Mouse (Mus musculus) adrenal gland, adult 2 months (tissue): ENCODE results near the gene Scarb1. TPM values are rescaled to one million over a fixed set of nuclear protein-coding genes. Genes with fewer than 3 reads are reported as not detected.
"Not testable (repeated sequence)": the region's sequence is repeated elsewhere in the genome, so short reads cannot be mapped to it uniquely, and the experiment has no call there.

Experiments used
- DNase-seq: peaks from one replicate; pipeline ENCODE4 v3.0.0; 2021
- long read RNA-seq: library from polyadenylated mRNA; stranded (forward); transcript quantifications from one replicate; pipeline ENCODE4 v2.0.0, GENCODE M21; 2021
- polyA plus RNA-seq: library from polyadenylated mRNA; depleted of rRNA; stranded (reverse); fragments of >200 nt; gene quantifications from 2 replicates; pipeline ENCODE4 v1.2.3, GENCODE M21; 2012; rRNA removed
- total RNA-seq, 2 experiments: library from RNA; stranded (reverse); gene quantifications; 2 replicates each; pipeline ENCODE4 v1.2.3; 2021

Scarb1 gene
- total RNA-seq = 1,000 to 10,000 TPM; 2,436 to 2,553 TPM
- 2,348 and 2,822 TPM in 2 replicates for polyA plus RNA-seq
- long read RNA-seq, transcript Scarb1-202 (12 exons, 2,367 nt) = minor isoform, 48 of 1,539 reads
- long read RNA-seq, transcript Scarb1-204 (3 exons, 469 nt) = minor isoform, 19 of 1,539 reads
- long read RNA-seq, transcript Scarb1-201 (13 exons, 2,521 nt) = major isoform, 1,268 of 1,539 reads
- long read RNA-seq, partial matches to known transcripts = 128 of 1,539 reads
- long read RNA-seq, other reads (novel, unspliced or antisense) = 75 of 1,539 reads

DNA sequence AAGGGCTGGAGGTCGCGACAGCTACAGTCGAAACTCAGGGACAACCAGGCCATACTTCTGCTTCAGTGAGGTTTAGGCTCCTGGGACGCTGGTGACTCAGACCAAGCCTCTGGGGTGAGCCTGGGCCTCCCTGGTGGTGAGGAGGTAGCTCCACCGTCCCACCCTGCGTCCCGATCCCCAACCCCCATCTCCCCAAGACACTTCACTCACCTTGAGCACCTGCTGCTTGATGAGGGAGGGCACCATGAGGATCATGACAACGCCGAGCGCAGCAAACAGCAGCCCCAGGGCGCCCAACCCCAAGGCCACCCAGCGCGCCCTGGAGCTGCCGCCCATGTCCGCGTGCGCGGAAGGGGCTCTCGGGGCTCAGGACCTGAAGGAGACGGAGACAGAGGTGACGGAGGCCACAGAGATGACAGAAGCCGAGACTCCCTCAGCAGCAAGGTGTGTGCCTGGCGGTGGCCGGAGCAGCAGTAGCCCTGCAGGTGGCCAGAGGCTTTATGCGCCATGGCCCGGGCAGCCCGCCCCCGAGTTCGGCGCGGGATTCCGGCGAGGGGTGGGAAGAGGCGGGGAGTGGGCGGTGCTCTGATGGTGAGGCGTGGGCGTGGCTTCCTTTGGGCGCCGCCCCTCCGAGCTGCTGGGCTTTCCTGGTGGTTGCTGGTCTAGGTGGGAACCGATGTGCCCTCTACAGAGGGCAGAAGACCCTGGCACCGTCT, at the start of gene Scarb1:
Scarb1 (minus strand) TSS at position 548 of the 716 bp plus-strand sequence.
- peak; percentile 96 for DNase-seq

DNA sequence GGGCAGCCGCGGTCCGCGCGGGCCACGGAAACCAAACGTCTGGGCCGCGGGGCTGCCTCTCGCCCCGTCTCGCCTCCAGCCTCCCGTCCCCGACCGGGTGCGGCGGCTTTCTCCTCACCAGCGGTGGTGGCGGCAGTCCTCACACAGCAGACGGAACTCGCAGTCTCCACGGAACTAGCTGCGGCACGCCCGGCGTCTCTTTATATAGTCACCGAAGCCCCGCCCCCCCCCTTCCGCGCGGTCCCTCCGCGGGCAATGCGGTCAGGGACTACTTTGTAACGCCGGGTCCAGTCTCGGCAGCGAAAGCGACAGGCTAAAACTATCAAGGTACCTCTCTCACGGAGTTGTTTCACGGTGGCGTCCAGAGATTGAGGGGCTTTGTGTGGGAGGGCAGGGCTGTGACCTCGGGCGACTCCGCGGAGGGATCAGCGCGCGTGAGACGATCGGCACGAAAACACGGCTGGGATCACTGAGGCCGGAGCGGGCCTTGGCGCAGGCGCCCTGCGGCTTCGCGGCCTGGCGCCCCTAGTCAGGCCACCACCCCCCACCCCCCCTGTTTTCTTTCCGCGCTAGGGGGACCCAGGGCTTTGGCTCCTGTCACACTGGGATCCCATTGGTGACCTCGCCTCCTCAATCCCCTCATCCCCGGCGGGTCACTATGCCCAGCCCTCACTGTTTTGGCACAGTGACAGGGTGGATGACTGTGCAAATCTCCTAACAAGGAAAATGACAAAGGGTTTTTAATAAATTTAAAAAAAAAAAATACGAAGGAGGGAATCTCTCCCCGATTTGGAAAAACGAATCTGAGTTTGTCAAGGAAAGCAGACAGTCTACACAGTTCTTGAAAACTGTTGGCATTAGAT, 48.9 kb upstream of the Scarb1 start, which contains the start of gene Ubc:
Ubc (minus strand) TSS at position 624 of the 863 bp plus-strand sequence.
- DNase-seq = peak; percentile 95

DNA sequence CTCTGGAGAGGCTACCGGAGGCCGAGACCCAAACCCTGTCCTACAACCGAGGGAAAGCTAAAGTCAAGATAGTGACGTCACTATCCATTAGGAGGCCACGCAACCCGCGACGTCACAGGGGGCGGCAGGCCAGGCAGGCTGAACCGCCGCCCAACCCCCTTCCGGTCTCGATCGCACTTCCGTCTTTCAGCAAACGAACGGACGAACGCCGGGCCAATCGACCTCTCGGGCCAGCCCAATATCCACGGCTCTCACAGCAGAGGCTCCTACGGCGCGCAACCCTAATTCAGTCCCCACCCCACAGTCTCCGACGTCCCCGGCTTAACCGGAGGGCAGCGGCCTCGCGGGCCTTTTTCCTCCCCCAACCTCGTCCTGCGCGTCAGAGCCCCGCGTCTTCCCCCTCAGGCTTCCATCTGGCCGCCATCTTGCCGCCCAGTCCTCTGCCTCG, 48.3 kb upstream of the Scarb1 start, which contains the start of gene Gm10382:
Gm10382 (plus strand) TSS at position 192 of the 448 bp plus-strand sequence.
- peak; percentile 91 for DNase-seq

DNA sequence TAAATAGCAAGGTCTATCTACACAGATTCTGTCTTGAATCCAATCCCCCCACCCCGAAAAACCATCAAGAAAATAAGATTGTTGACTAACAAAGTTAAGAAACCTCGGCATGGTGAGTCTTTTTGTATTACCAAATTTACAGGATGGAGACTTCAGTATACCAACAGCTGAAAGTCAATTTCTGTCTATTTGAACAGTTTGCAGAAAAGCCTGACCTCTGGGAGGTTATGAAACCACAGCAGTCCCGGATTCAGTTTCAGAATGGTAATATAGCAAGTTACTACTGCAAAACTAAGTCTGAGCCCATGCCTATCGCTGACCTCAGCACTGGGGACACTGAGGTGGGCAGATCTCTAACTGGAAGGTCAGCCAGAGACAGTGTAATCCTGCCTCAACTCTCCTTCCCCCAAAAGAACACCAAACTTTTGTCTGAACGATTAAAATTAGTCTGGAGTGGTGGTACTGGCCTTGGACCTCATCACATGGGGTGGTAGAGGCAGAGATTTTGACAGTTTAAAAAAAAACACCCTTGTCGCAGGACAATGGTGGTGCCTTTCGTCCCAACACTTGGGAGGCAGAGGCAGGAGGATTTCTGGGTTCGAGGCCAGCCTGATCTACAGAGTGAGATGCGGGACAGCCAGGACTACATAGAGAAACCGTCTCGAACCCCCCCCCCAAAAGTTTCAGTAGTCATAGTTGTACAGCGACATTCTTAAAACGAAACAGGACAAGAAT, 47.6 kb upstream of the Scarb1 start:
- DNase-seq = no peak

DNA sequence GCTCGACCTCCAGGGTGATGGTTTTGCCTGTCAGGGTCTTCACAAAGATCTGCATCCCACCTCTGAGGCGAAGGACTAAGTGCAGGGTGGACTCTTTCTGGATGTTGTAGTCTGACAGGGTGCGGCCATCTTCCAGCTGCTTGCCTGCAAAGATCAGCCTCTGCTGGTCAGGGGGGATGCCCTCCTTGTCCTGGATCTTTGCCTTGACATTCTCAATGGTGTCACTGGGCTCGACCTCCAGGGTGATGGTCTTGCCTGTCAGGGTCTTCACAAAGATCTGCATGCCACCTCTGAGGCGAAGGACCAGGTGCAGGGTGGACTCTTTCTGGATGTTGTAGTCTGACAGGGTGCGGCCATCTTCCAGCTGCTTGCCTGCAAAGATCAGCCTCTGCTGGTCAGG, 46.4 kb upstream of the Scarb1 start:
- DNase-seq = not testable (repeated sequence)

DNA sequence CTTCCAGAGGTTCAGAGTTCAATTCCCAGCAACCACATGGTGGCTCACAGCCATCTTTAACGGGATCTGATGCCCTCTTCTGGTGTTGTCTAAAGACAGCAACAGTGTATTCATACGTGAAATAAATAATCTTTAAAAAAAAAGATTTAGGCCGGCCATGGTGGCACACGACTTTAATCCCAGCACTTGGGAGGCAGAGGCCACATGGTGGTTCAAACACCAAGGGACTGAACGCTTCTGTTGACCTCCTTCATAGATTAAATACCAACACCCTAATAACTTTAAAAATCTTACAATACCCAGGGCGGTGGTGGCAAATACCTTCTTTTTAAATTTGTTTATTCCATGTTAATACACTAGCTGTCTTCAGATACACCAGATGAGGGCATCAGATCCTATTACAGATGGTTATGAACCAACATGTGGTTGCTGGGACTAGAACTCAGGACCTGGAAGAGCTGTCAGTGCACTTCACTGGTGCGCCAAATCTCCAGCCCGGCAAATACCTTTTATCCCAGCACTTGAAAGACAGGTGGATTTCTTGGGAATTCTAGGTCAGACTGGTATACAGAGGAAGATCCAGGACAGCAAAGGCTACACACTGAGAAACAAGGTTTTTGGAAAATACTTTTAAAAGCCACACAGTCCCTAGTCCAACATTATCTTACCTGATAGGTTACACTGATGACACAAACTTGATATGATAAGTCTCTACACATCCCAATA, 44.5 kb upstream of the Scarb1 start:
- DNase-seq = no peak

DNA sequence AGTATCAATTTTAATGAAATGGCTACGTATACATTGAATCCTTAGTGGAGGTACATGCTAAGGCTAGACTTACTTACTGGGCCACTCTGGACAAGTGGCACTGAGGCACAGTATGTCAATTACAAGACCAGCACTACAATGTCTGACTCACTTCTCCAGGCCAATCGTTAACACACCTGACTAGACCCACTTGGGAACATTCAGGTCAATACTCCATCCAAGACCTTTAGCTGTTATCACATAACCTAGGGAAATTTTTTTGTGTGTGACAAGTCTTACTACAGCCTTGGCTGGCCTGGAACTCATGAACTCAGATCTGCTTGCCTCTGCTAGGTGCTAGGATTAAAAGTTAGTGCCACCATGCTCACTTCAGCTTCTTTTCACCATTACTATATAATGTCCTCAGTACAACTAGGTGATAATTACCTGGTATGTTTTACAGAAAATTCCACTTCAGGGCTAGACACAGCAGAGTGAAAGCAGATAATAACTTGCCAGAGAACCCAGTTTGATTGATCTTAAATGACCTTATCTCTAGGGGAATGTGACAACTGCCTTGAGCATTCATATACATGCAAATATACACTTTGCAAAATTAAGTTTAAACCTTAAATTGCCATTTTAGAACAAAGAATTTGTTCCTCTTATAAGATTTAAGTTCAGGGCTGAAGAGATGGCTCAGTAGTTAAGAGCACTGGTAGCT, 43.8 kb upstream of the Scarb1 start:
- DNase-seq = no peak

DNA sequence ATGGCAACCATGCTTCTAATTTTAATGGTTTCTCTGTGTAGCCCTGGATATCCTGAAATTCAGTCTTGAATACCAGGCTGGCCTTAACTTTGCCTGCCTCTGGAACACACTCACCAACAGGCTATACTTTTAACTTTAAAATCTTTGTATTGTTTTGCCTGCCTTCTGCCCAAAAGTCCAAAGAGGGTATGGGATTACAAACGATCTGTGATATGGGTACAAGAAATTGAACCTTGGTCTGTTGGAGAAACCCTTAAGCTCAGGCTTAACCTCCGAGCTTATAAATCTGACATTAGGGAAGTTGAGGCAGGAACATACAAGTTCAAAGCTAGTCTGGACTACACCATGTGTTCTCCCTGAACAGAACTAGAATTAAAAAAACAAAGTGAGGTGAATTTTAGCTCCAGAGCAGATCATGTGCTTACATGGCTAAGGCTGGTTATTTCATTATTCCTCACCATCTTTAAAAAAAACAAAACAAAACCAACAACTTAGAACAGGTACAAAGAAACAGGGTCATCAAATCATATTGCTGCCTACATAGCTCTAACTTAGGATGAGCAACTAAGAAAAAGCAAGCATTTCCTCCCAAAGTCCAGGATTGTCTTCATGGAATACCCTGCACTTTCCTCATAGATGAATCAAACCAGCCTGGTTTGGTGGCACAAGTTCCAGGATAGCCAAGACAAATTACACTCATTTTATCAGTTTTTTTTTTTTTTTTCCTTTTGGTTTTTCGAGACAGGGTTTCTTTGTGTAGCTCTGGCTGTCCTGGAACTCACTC, 42.9 kb upstream of the Scarb1 start:
- no peak for DNase-seq

DNA sequence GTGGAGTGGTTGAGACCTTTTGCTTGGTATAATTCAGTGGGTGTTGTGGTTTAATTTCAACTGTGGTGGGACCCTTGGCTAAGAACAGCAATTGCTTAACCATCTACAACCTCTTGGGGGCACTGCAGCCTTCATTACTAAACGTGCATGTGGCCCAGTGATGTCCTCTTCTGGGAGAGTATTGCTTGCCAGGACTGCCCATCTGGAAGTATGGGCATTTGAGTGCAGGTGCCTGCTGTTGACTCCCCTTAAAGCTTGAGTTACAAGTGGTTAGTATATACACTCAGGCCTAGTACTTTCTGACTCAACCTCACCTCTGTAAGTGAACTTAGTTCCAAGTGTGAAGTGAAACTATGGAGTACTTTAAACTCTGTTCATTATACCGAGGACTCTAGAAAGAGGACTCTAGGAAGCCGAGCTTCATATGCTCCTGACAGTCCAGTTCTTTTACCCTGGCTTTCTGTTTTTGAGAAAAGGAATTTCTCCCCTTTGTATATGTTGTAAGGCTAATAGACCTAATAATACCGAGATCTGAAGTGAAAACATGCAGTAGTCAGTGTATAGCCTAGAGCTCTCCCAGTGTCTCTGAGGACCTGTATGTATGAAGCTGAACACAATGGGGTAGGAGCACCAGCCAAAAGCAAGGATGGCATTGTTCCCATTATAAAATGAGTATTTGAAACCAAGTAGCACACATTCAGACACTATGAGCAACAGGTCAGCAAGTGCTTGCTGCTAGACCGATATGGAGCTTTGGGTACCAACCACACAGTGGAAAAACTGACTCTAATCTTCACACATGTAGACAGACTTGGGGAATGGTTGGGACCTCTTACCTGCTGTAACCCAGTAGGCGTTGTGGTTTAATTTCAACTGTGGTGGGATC, 42.0 kb upstream of the Scarb1 start:
- peak; percentile 76 for DNase-seq

DNA sequence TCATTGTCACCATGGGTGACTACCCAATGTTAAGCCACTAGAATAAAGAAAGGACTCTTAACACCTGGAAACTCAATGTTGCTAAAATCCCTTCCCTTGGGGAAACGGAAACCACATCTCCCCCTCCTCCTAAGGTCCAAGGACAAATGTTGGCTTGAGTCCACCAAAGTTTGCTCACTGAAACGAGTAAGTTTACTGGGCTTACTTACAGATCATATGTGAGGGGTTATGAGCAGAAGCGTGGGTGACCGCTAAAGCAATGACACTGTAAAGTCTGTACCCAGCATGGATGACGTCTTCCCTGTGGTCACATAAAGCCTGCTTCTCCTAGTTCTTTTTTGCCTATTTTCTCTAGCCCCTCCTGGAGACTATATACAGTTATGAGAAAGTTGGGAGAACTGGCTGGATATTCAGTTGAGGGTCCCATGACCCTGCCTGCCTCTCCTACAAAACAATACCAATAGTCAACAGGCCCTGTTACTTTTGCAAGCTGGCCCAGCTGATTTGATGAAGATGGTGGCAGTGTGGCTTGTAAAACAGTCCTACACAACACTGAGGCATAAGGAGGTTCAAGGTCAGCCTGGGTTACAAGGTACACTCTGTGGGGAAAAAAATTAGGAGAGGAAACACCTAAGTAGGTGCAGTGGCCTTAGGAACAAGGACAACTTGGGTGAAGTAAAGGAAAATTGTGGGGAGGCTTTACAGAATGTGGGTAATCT, 41.2 kb upstream of the Scarb1 start:
- peak; percentile 44 for DNase-seq

DNA sequence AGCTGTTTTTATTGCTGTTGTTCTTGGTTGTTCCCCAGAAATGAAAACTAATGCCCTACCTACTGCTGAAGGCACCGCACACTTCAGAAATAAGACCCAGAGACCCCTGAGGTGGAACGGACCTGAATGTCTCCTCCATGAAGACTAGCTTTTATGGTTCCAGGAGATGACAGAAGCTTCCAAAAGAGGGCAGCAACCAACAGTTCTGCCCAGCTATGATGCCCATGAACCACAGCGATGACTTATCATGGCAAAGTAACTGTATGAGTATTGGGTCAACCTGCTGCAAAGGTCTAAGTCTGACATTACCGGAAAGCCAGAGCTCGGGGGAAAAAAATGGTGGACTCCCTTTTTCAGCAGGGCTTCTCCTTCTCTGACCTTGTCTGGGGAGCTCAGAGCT, 38.0 kb upstream of the Scarb1 start:
- DNase-seq = peak; percentile 39

DNA sequence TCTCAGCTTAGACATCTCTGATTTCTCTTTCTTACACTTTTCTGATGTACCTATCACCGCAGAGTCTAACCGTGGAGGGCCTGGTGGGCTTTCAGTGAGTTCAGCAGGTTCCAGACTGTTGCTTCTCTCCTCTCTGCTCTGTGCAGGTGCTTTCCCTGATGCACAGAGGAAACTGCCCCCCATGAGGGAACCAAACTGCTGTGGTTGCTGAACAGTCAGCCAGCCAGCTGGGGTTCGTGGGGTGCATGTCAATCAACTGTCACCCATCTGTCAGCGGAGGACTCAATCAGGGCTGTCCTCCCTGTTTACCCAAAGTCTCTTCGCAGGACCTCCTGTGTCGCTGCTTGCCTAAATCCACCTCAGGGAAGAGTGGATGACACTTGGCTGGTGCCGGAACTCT, 36.3 kb upstream of the Scarb1 start:
- DNase-seq = no peak

DNA sequence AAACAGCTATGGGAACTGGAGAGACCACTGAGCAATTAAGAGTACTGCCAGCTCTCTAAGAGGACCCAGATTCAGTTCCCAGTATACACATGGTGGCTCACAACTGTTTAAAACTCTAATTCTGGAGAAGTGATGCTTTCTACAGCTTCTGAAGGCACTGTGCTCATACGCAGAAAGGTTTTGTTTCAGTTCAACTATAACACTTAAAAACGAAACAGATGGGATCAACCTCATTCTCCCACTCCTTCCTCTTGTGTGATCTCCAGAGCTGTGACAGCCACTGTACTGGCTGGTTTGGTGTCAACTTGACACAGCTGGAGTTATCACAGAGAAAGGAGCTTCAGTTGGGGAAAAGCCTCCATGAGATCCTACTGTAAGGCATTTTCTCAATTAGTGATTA, 35.0 kb upstream of the Scarb1 start:
- no peak for DNase-seq

DNA sequence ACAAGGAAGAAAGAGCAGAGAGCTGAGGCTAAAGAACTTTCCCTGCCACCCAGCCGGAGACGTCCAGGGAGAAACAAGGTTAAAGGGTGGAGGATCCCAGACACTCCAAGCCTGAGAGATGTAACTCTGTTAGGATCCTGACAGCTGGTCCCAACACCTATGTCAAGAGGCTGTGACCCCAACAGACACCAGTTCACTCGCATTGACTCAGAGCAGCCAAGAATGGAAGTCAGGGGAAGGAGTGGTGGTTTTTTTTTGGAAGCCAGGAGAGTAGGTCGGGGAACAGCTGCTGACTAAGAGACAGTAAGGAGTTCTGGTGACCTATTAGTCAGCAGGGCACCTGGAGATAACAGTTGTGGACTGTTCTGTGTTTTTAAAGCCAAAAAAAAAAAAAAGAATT, 31.1 kb upstream of the Scarb1 start:
- DNase-seq = no peak

DNA sequence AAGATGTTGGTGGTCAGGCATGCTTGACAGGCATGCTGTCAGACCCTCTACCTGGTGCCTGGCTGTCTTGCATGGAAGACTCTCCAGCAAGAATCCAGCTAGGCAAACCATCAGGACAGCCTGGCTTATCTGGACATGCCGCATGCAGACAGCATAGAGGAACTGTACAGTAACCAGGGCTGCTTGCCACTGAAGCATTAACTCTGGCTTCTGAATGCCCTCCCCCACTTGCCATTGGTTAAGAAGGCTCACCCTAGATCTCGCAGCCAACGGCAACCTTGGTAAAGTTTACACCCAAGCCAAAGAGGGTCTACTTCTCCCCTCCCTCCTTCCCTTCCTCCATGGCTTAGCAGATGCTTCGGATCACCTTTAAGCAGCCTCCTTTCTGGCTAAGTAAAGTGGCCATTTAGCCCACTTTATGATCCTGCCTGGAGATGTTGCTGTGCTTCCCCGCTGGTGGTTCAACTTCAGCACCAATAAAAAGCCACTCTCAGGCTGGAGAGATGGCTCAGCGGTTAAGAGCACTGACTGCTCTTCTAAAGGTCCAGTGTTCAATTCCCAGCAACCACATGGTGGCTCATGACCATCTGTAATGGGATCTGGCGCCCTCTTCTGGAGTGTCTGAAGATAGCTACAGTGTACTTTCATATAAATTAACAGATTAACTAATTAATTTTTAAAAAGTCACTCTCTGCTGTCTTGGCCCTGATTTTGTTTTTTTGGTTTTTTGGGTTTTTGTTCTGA, 30.2 kb upstream of the Scarb1 start:
- DNase-seq = no peak

DNA sequence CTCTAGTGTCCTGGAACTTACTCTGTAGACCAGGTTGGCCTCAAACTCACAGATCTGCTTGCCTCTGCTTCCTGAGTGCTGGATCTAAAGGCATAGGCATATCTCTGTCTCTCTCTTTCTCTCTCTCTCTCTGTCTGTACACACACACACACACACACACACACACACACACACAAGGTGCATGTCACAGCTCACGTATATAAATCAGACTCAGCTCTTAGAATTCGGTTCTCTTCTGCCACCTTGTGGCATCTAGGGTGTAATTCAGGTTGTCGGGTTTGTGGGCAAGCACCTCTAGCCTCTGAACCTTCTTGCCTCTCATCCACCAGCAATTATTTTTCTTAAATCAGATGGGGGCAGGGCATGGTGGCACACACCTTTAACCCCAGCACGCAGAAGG, 27.7 kb upstream of the Scarb1 start:
- peak; percentile 67 for DNase-seq

DNA sequence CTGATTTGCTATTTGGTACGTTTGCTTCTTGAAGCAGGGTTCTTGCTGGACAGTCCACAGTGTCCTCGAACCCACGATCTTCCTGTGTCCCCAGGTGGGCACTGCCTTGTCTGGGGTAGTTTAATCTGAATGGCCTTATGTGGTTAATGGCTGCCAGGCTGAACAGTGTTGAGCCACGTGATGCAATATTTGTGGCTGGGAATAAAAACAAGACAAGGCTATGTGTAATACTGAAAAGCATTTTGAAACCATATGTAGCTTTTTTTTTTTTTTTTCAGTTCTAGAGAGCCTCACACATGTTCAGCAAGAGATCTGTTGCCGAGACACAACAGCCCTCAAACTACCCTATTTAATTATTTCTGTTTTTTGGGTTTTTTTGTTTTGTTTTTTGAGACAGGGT, 27.3 kb upstream of the Scarb1 start:
- no peak for DNase-seq
